In genomic region chr5:121438756-121439155, GRCm38 (mm10) we compare ENCODE assay signal across 20 mouse cellular contexts.
"Had no signal": no experiment of that assay in that cellular context is flagged by ENCODE, and none has a peak within 500 bp of the region (broad histone marks: within the 10 kb centered on the region; RNA-seq: fewer than 3 reads in every experiment).

No protein-coding gene starts in this region.

- H3K4me3 ChIP-seq: intestine, embryonic 15.5 days; kidney, embryonic 15.5 days; limb, embryonic 12.5 days; limb, embryonic 15.5 days; midbrain, embryonic 12.5 days; midbrain, embryonic 15.5 days; neural tube, embryonic 13.5 days; stomach, embryonic 15.5 days had no signal

- DNase-seq: kidney, adult 2 months; kidney, postnatal 10 days; kidney, postnatal 36 days; left cerebral cortex, postnatal 4 days; lung, embryonic 14.5 days; retina, postnatal 1 day; right cerebral cortex, postnatal 25 days; spleen, adult 18-20 months; thymus, postnatal 25 days had no signal

- H3K4me1 ChIP-seq: intestine, embryonic 15.5 days; kidney, embryonic 15.5 days; limb, embryonic 12.5 days; limb, embryonic 15.5 days; midbrain, embryonic 12.5 days; midbrain, embryonic 15.5 days; neural tube, embryonic 13.5 days; stomach, embryonic 15.5 days had no signal

- H3K4me2 ChIP-seq: intestine, embryonic 15.5 days; kidney, embryonic 15.5 days; limb, embryonic 12.5 days; limb, embryonic 15.5 days; liver, embryonic 11.5 days; lung, embryonic 14.5 days; midbrain, embryonic 12.5 days; midbrain, embryonic 15.5 days; neural tube, embryonic 13.5 days; stomach, embryonic 15.5 days had no signal

- H3K27ac ChIP-seq: intestine, embryonic 15.5 days; kidney, embryonic 15.5 days; limb, embryonic 12.5 days; limb, embryonic 15.5 days; liver, embryonic 14.5 days; midbrain, embryonic 12.5 days; midbrain, embryonic 15.5 days; neural tube, embryonic 13.5 days; stomach, embryonic 15.5 days had no signal

- H3K9me3 ChIP-seq: intestine, embryonic 15.5 days; kidney, embryonic 15.5 days; limb, embryonic 12.5 days; limb, embryonic 15.5 days; midbrain, embryonic 12.5 days; midbrain, embryonic 15.5 days; neural tube, embryonic 13.5 days; stomach, embryonic 15.5 days had no signal

- H3K9ac ChIP-seq: intestine, embryonic 15.5 days; kidney, embryonic 15.5 days; limb, embryonic 12.5 days; limb, embryonic 15.5 days; liver, embryonic 14.5 days; liver, postnatal 0 days; lung, embryonic 14.5 days; midbrain, embryonic 12.5 days; midbrain, embryonic 15.5 days; neural tube, embryonic 13.5 days; stomach, embryonic 15.5 days had no signal

- H3K27me3 ChIP-seq: intestine, embryonic 15.5 days; kidney, embryonic 15.5 days; limb, embryonic 12.5 days; limb, embryonic 15.5 days; midbrain, embryonic 12.5 days; midbrain, embryonic 15.5 days; neural tube, embryonic 13.5 days; stomach, embryonic 15.5 days had no signal

- ATAC-seq: intestine, embryonic 15.5 days; midbrain, embryonic 15.5 days had no signal
